Mouse (Mus musculus) ES-E14 (cell line): Measurements from ENCODE around the gene Zfand3.

Experiments
- CHD2 ChIP-seq: IDR thresholded peaks from 2 replicates; pipeline ENCODE4 v1.6.1; 2014; ENCODE audit warnings: mild to moderate bottlenecking, low read depth, low read length, inconsistent platforms
- HCFC1 ChIP-seq: IDR thresholded peaks from 2 replicates; pipeline ENCODE4 v1.6.1; 2012; ENCODE audit warnings: low read length, inconsistent platforms, borderline replicate concordance; ENCODE audit not compliant: insufficient read depth
- ZNF384 ChIP-seq: IDR thresholded peaks from 2 replicates; pipeline ENCODE4 v1.6.1; 2012; ENCODE audit warnings: low read depth, low read length, inconsistent platforms

GRCm38 (mm10) chr17:30069776-30070175 is 65.2 kb downstream of the Zfand3 start:
- TF ChIP-seq ZNF384 (no peak), HCFC1 (no peak), CHD2 (no peak)
